Mouse (Mus musculus) lung, embryonic 16.5 days (tissue): Measurements from ENCODE around the gene Atp13a3. TPM values are rescaled to one million over a fixed set of nuclear protein-coding genes. Genes with fewer than 3 reads are reported as not detected.

ENCODE experiments used
- ATAC-seq: fragments of 200-750 bp; cut with Nextera tagmentation; 2 replicates; pipeline ENCODE4 v1.8.0; 2017; ENCODE audit warnings: low read depth, mild to moderate bottlenecking, moderate library complexity
- H3K27ac ChIP-seq: fragments of 300-500 bp; sonication (generic); 2 replicates; pipeline ENCODE4 v1.5.1; 2014; ENCODE audit warnings: mild to moderate bottlenecking, control low read depth, low read length
- H3K27me3 ChIP-seq: fragments of 300-500 bp; sonication (generic); 2 replicates; pipeline ENCODE4 v1.6.1; 2014; ENCODE audit warnings: low read depth, low read length, mixed read lengths; ENCODE audit not compliant: control insufficient read depth, insufficient read depth
- H3K36me3 ChIP-seq: fragments of 300-500 bp; sonication (generic); 2 replicates; pipeline ENCODE4 v1.6.1; 2014; ENCODE audit warnings: low read length; ENCODE audit not compliant: control insufficient read depth, insufficient read depth
- H3K4me1 ChIP-seq: fragments of 300-500 bp; sonication (generic); replicated peaks from 2 replicates; pipeline ENCODE4 v1.6.1; 2014; ENCODE audit warnings: low read length, mixed read lengths; ENCODE audit not compliant: control insufficient read depth, insufficient read depth
- H3K4me2 ChIP-seq: fragments of 300-500 bp; sonication (generic); 2 replicates; pipeline ENCODE4 v1.6.1; 2014; ENCODE audit warnings: low read depth, low read length, control low read depth
- H3K4me3 ChIP-seq: fragments of 300-500 bp; sonication (generic); 2 replicates; pipeline ENCODE4 v1.5.1; 2014; ENCODE audit warnings: mild to moderate bottlenecking, low read length, control low read depth
- H3K9ac ChIP-seq: fragments of 300-500 bp; sonication (generic); 2 replicates; pipeline ENCODE4 v1.6.1; 2014; ENCODE audit warnings: low read length, control low read depth
- H3K9me3 ChIP-seq: fragments of 300-500 bp; sonication (generic); 2 replicates; pipeline ENCODE4 v1.6.1; 2016; ENCODE audit warnings: low read length; ENCODE audit not compliant: control insufficient read depth
- WGBS: fragments of 180-500 bp; shearing (Covaris S2); extraction: QIAGEN DNeasy Blood & Tissue Kit; methylation state at CpG from one replicate; pipeline ENCODE4 v1.1.7; 2014; 5-methylcytosine and 5-hydroxymethylcytosine counted together
- polyA plus RNA-seq: library from polyadenylated mRNA; unstranded; fragments of >200 nt; fragmentation: Nextera tagmentation; extraction: Ambion mirVana; gene quantifications from 2 replicates; pipeline ENCODE4 v1.2.1, GENCODE M21; 2015

Atp13a3 gene
- polyA plus RNA-seq, 1 experiment from 2014 or later, result 12.0 TPM

- Histone ChIP-seq H3K4me1 (peaks cover 22% of the 10 kb centered on the region), H3K27me3 (peaks cover 45% of the 10 kb centered on the region), H3K9ac (no peak overlapping the region), H3K27ac (no peak overlapping the region), H3K9me3 (no peaks in the 10 kb centered on the region), H3K4me3 (no peak overlapping the region), H3K36me3 (no peaks in the 10 kb centered on the region), H3K4me2 (no peak overlapping the region)
- no peak for ATAC-seq
- WGBS, result 57% methylated on average over 8 of the region's 8 CpGs
Observed at GRCm38 (mm10) chr16:30310171-30310515, 95.6 kb downstream of the Atp13a3 start.

- no peak for ATAC-seq
- Histone ChIP-seq H3K9me3 (no peaks in the 10 kb centered on the region), H3K36me3 (no peaks in the 10 kb centered on the region), H3K9ac (peak overlapping the region; percentile 65; the same call in 1 of the 2 replicates), H3K4me1 (peaks cover 22% of the 10 kb centered on the region), H3K27ac (no peak overlapping the region), H3K27me3 (peaks cover 46% of the 10 kb centered on the region), H3K4me3 (peak overlapping the region; percentile 59), H3K4me2 (peak overlapping the region; percentile 93)
- WGBS, result 4% methylated on average over 34 of the region's 34 CpGs
Observed at GRCm38 (mm10) chr16:30309395-30310170, 96.2 kb downstream of the Atp13a3 start.

- Histone ChIP-seq H3K9ac (peak overlapping the region; percentile 65), H3K9me3 (no peaks in the 10 kb centered on the region), H3K4me2 (peak overlapping the region; percentile 93), H3K27ac (no peak overlapping the region), H3K4me1 (peaks cover 22% of the 10 kb centered on the region), H3K4me3 (peak overlapping the region; percentile 59), H3K36me3 (no peaks in the 10 kb centered on the region), H3K27me3 (peaks cover 48% of the 10 kb centered on the region)
- under 1% methylated on average over 64 of the region's 72 CpGs for WGBS
- ATAC-seq, result peak; percentile 70
Observed at GRCm38 (mm10) chr16:30308616-30309394, 97.0 kb downstream of the Atp13a3 start.

GRCm38 (mm10) chr16:30307961-30308615 is 97.7 kb downstream of the Atp13a3 start:
- Histone ChIP-seq H3K27me3 (peaks cover 48% of the 10 kb centered on the region), H3K9ac (peak overlapping the region; percentile 65), H3K4me1 (peaks cover 22% of the 10 kb centered on the region), H3K27ac (no peak overlapping the region), H3K4me2 (peak overlapping the region; percentile 93), H3K36me3 (no peaks in the 10 kb centered on the region), H3K4me3 (peak overlapping the region; percentile 59), H3K9me3 (no peaks in the 10 kb centered on the region)
- WGBS, result 9% methylated on average over 29 of the region's 29 CpGs
- peak; percentile 28; the same call in 1 of the 2 replicates for ATAC-seq

GRCm38 (mm10) chr16:30307306-30307705 is 98.5 kb downstream of the Atp13a3 start:
- no peak for ATAC-seq
- Histone ChIP-seq H3K27ac (no peak overlapping the region), H3K9me3 (no peaks in the 10 kb centered on the region), H3K4me2 (no peak overlapping the region), H3K4me3 (no peak overlapping the region), H3K27me3 (peaks cover 48% of the 10 kb centered on the region), H3K4me1 (peaks cover 22% of the 10 kb centered on the region), H3K9ac (no peak overlapping the region), H3K36me3 (no peaks in the 10 kb centered on the region)
- WGBS, result 47% methylated on average over 12 of the region's 12 CpGs

GRCm38 (mm10) chr16:30306102-30306501 is 99.7 kb downstream of the Atp13a3 start:
- Histone ChIP-seq H3K4me1 (peaks cover 22% of the 10 kb centered on the region), H3K27ac (no peak overlapping the region), H3K36me3 (no peaks in the 10 kb centered on the region), H3K27me3 (peaks cover 46% of the 10 kb centered on the region), H3K4me2 (no peak overlapping the region), H3K9ac (no peak overlapping the region), H3K4me3 (no peak overlapping the region), H3K9me3 (no peaks in the 10 kb centered on the region)
- 77% methylated on average over 4 of the region's 4 CpGs for WGBS
- ATAC-seq, result no peak

GRCm38 (mm10) chr16:30304236-30304635 is 101.5 kb downstream of the Atp13a3 start:
- H3K9ac ChIP-seq, result no peak overlapping the region
- no peaks in the 10 kb centered on the region for H3K36me3 ChIP-seq
- no peak overlapping the region for H3K27ac ChIP-seq
- H3K27me3 ChIP-seq, result peaks cover 29% of the 10 kb centered on the region
- no peaks in the 10 kb centered on the region for H3K9me3 ChIP-seq
- WGBS, result 36% methylated on average over 5 of the region's 5 CpGs
- ATAC-seq, result peak; percentile 56
- no peak overlapping the region for H3K4me2 ChIP-seq
- peaks cover 15% of the 10 kb centered on the region for H3K4me1 ChIP-seq
- H3K4me3 ChIP-seq, result no peak overlapping the region

GRCm38 (mm10) chr16:30303411-30303810 is 102.4 kb downstream of the Atp13a3 start:
- Histone ChIP-seq H3K36me3 (no peaks in the 10 kb centered on the region), H3K27me3 (peaks cover 21% of the 10 kb centered on the region), H3K9ac (no peak overlapping the region), H3K9me3 (no peaks in the 10 kb centered on the region), H3K4me1 (peaks cover 7% of the 10 kb centered on the region), H3K4me2 (no peak overlapping the region), H3K27ac (no peak overlapping the region), H3K4me3 (no peak overlapping the region)
- 83% methylated on average over 2 of the region's 2 CpGs for WGBS
- no peak for ATAC-seq

GRCm38 (mm10) chr16:30302686-30303085 is 103.1 kb downstream of the Atp13a3 start:
- no peak for ATAC-seq
- Histone ChIP-seq H3K4me1 (no peaks in the 10 kb centered on the region; the same call in 1 of the 2 replicates), H3K36me3 (no peaks in the 10 kb centered on the region), H3K4me2 (no peak overlapping the region), H3K9ac (no peak overlapping the region), H3K27ac (no peak overlapping the region), H3K9me3 (no peaks in the 10 kb centered on the region), H3K27me3 (peaks cover 15% of the 10 kb centered on the region), H3K4me3 (no peak overlapping the region)
- 79% methylated on average over 6 of the region's 6 CpGs for WGBS
